Comparison of ENCODE assay signal across 21 mouse cellular contexts in the genomic region with DNA sequence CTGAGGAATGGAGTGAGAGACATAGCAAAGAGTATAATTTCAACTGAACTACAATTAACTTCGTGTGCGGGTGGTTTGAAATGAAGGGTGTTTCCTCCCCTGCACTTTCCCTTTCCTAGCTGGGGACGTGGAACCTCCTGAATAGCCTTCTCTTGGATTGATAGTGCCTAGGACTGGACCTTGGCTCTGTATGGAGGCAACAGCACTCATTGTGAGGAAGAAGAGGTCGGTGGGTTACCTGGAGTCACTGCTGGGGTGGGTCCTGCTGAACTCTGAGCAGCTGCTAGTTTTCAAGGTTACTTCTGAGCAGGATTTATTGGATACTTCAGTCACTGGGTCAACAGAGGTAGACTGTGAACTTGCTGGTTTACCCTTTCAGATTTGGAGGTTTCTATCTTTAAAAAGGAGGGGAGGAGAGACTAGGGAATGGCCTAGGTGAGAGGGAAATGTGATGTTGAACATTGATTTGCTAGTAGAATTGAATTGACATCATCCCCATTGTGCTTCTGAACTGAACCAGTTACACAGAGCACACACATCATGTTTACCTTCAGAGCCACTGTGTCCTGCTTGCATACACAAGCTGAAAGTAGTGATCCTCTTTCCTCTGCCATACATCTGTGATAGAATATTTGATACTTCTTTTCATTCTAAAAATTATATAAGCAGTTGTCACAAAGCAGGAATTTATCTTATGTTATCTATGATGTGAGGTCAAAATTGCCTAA. TPM values are rescaled to one million over a fixed set of nuclear protein-coding genes. Genes with fewer than 3 reads are reported as not detected.
DNase-seq lines count a peak whose midpoint lies in the region; ATAC-seq lines count a peak whose summit lies in the region.
"Had no signal": no experiment of that assay in that cellular context is flagged by ENCODE, and none has a peak within 500 bp of the region (broad histone marks: within the 10 kb centered on the region; RNA-seq: fewer than 3 reads in every experiment).

No protein-coding gene starts in this region.

- ATAC-seq in liver, embryonic 11.5 days (replicated peaks; ENCODE audit: low FRiP score), result no peak; the same call in 1 of the 2 replicates
- peak; percentile 28 for ATAC-seq in erythroid progenitor cell, adult 5-6 weeks (replicated peaks; ENCODE audit: low FRiP score, poor library complexity, severe bottlenecking)
- ATAC-seq in liver, embryonic 16.5 days (ENCODE audit: low read depth), result peak; percentile 40; the same call in 1 of the 2 replicates
- ATAC-seq in granulocyte monocyte progenitor cell, adult 5-6 weeks (replicated peaks; ENCODE audit: poor library complexity, severe bottlenecking), result no peak
- ATAC-seq: forebrain, embryonic 15.5 days; hindbrain, embryonic 16.5 days; lung, postnatal 0 days; midbrain, embryonic 15.5 days had no signal

- peaks cover 55% of the 10 kb centered on the region for H3K4me1 ChIP-seq in heart, embryonic 10.5 days
- peaks cover 41% of the 10 kb centered on the region for H3K4me1 ChIP-seq in liver, embryonic 11.5 days (replicated peaks; ENCODE audit: control insufficient read depth, insufficient read depth, low read length)
- peaks cover 51% of the 10 kb centered on the region for H3K4me1 ChIP-seq in liver, embryonic 16.5 days (ENCODE audit: control insufficient read depth, low read depth, low read length)

- H3K36me3 ChIP-seq in heart, embryonic 10.5 days, result no peaks in the 10 kb centered on the region
- no peaks in the 10 kb centered on the region; the same call in 1 of the 2 replicates for H3K36me3 ChIP-seq in liver, embryonic 11.5 days (ENCODE audit: control insufficient read depth, insufficient read depth, low read length)
- peaks cover 39% of the 10 kb centered on the region for H3K36me3 ChIP-seq in liver, embryonic 16.5 days (ENCODE audit: control insufficient read depth, insufficient read depth)
- H3K36me3 ChIP-seq: embryonic facial prominence, embryonic 10.5 days; midbrain, embryonic 15.5 days had no signal

- H3K27me3 ChIP-seq in heart, embryonic 10.5 days (ENCODE audit: insufficient read depth, poor library complexity, severe bottlenecking), result no peaks in the 10 kb centered on the region
- H3K27me3 ChIP-seq in liver, embryonic 11.5 days (replicated peaks; ENCODE audit: control insufficient read depth, insufficient read depth, low read length), result no peaks in the 10 kb centered on the region
- no peaks in the 10 kb centered on the region for H3K27me3 ChIP-seq in liver, embryonic 16.5 days (ENCODE audit: control insufficient read depth, insufficient read depth, low read depth, low read length)
- H3K27me3 ChIP-seq: forebrain, embryonic 15.5 days; midbrain, embryonic 15.5 days had no signal

- intact Hi-C loops in heart, postnatal 25 days (cut with DNase I), result no loop called here

- 74% methylated on average over 4 of the region's 4 CpGs for WGBS in heart, embryonic 10.5 days
- 65% methylated on average over 4 of the region's 4 CpGs for WGBS in liver, embryonic 11.5 days
- WGBS in liver, embryonic 16.5 days (ENCODE audit: insufficient replicate concordance), result 64% methylated on average over 4 of the region's 4 CpGs

- H3K9me3 ChIP-seq in heart, embryonic 10.5 days, result no peaks in the 10 kb centered on the region
- no peaks in the 10 kb centered on the region for H3K9me3 ChIP-seq in liver, embryonic 11.5 days (ENCODE audit: control insufficient read depth, low read length)
- H3K9me3 ChIP-seq in liver, embryonic 16.5 days (replicated peaks; ENCODE audit: control insufficient read depth, low read length), result no peaks in the 10 kb centered on the region
- H3K9me3 ChIP-seq: embryonic facial prominence, embryonic 10.5 days; forebrain, embryonic 15.5 days; midbrain, embryonic 15.5 days had no signal

- peak overlapping the region; percentile 12; the same call in 1 of the 2 replicates for H3K9ac ChIP-seq in liver, embryonic 11.5 days (ENCODE audit: low read depth, low read length)
- H3K9ac ChIP-seq in liver, embryonic 16.5 days (ENCODE audit: low read depth, low read length), result peak overlapping the region; percentile 0
- H3K9ac ChIP-seq: forebrain, embryonic 15.5 days; midbrain, embryonic 15.5 days had no signal

- H3K4me3 ChIP-seq in heart, embryonic 10.5 days, result no peak overlapping the region
- peak overlapping the region; percentile 21; the same call in 1 of the 2 replicates for H3K4me3 ChIP-seq in liver, embryonic 11.5 days (ENCODE audit: low read depth, low read length)
- H3K4me3 ChIP-seq in liver, embryonic 16.5 days (ENCODE audit: low read depth, low read length), result peak overlapping the region; percentile 46
- H3K4me3 ChIP-seq: embryonic facial prominence, embryonic 10.5 days; forebrain, embryonic 15.5 days; midbrain, embryonic 15.5 days; myocyte had no signal

- peak overlapping the region; percentile 59; the same call in 1 of the 2 replicates for H3K27ac ChIP-seq in heart, embryonic 10.5 days
- H3K27ac ChIP-seq in liver, embryonic 11.5 days (ENCODE audit: low read depth, low read length), result peak overlapping the region; percentile 71
- peak overlapping the region; percentile 95 for H3K27ac ChIP-seq in liver, embryonic 16.5 days (ENCODE audit: low read length)
- H3K27ac ChIP-seq: embryonic facial prominence, embryonic 10.5 days; forebrain, embryonic 15.5 days; midbrain, embryonic 15.5 days had no signal

- no peak for DNase-seq in heart, embryonic 10.5 days (ENCODE audit: low spot score)
- DNase-seq in heart, postnatal 25 days (ENCODE audit: low spot score), result no peak
- no peak for DNase-seq in liver, embryonic 11.5 days (ENCODE audit: low spot score)
- no peak for DNase-seq in liver
- DNase-seq in kidney, adult 18-20 months, result no peak
- DNase-seq: adrenal gland, postnatal 36 days; B cell, adult 2 months; cerebellum, adult 2 months; cerebellum, postnatal 36 days; kidney, adult 8-10 months; kidney, postnatal 25 days; thymus, postnatal 25 days had no signal

- peak overlapping the region; percentile 61 for H3K4me2 ChIP-seq in liver, embryonic 11.5 days
- H3K4me2 ChIP-seq in liver, embryonic 16.5 days (ENCODE audit: low read depth, low read length), result peak overlapping the region; percentile 48
- H3K4me2 ChIP-seq: forebrain, embryonic 15.5 days; midbrain, embryonic 15.5 days had no signal

RNA-seq across cellular contexts. Expression of a gene that starts 24.2 kb away (rescaled TPM):
- 5.4 and 8.3 TPM in 2 replicates for polyA plus RNA-seq in heart, embryonic 10.5 days (2016; fragmentation: Nextera tagmentation; extraction: Ambion mirVana)
- 10 to 100 TPM; 80.9 to 92.0 TPM for total RNA-seq in heart, postnatal 25 days (2021)
- 14.4 and 15.8 TPM in 2 replicates for polyA plus RNA-seq in liver, embryonic 11.5 days (2014; fragmentation: Nextera tagmentation; extraction: Ambion mirVana)
- total RNA-seq in erythroid progenitor cell, adult 5-6 weeks (2015; ENCODE audit: low replicate concordance), result 413 and 439 TPM in 2 replicates
- 229 and 303 TPM in 2 replicates for total RNA-seq in erythroid progenitor cell, adult 5-6 weeks (2017; ENCODE audit: low replicate concordance)
- 20.8 and 21.0 TPM in 2 replicates for polyA plus RNA-seq in liver, embryonic 16.5 days (2015; fragmentation: Nextera tagmentation; extraction: Ambion mirVana)
- total RNA-seq in granulocyte monocyte progenitor cell, adult 5-6 weeks (2014; fragmentation: Nextera tagmentation), result 4.3 and 9.2 TPM in 2 replicates
- 6.7 and 7.6 TPM in 2 replicates for total RNA-seq in granulocyte monocyte progenitor cell, adult 5-6 weeks (2017)

Comparison
In these comparisons a context has a peak if more than half of its experiments do, and no peak if none do; other contexts are left out.
1. ATAC-seq: peak in erythroid progenitor cell, adult 5-6 weeks (single experiment) and liver, embryonic 16.5 days (single experiment); none in liver, embryonic 11.5 days (single experiment) and granulocyte monocyte progenitor cell, adult 5-6 weeks (single experiment).
2. RNA of a gene that starts 24.2 kb away (total RNA-seq): 229 to 439 TPM in erythroid progenitor cell, adult 5-6 weeks and 80.9 to 92.0 TPM in heart, postnatal 25 days; 4.3 to 9.2 TPM in granulocyte monocyte progenitor cell, adult 5-6 weeks; every median in the first group is over 4 times any median in the second.
3. Peak in every context shown above with its lines, with median percentiles within 50 percentile points of each other: H3K27ac ChIP-seq.